Mouse (Mus musculus) mature B cell (primary cell): ENCODE measurements around the gene Tex48.

Source experiments
- in situ Hi-C: fragments of 300-500 bp; cut with MboI; formaldehyde crosslinking; loops from 2 replicates; pipeline ENCODE4 v1.14.3; 2019

The Tex48 gene

GRCm38 (mm10) chr4:63595259-63595658 lies 27.0 kb downstream of the Tex48 start:
- in situ Hi-C loops: no loop called here

- in situ Hi-C loops: no loop called here
Observed at GRCm38 (mm10) chr4:63594459-63595110, 27.6 kb downstream of the Tex48 start.

GRCm38 (mm10) chr4:63590538-63590937 lies 31.7 kb downstream of the Tex48 start:
- in situ Hi-C loops: no loop called here

GRCm38 (mm10) chr4:63589987-63590386 lies 32.2 kb downstream of the Tex48 start:
- in situ Hi-C loops: no loop called here

GRCm38 (mm10) chr4:63586240-63586639 lies 36.0 kb downstream of the Tex48 start:
- in situ Hi-C loops: no loop called here

GRCm38 (mm10) chr4:63585216-63585615 lies 37.0 kb downstream of the Tex48 start:
- in situ Hi-C loops: no loop called here

GRCm38 (mm10) chr4:63582580-63582979 lies 39.6 kb downstream of the Tex48 start:
- in situ Hi-C loops: no loop called here

- in situ Hi-C loops: no loop called here
Observed at GRCm38 (mm10) chr4:63580078-63580477, 42.1 kb downstream of the Tex48 start.

GRCm38 (mm10) chr4:63579649-63580048 lies 42.6 kb downstream of the Tex48 start:
- in situ Hi-C loops: no loop called here

GRCm38 (mm10) chr4:63572621-63573020 lies 49.6 kb downstream of the Tex48 start:
- in situ Hi-C loops: no loop called here

GRCm38 (mm10) chr4:63570208-63570781 lies 51.9 kb downstream of the Tex48 start:
- in situ Hi-C loops: no loop called here

GRCm38 (mm10) chr4:63569322-63569721 lies 52.9 kb downstream of the Tex48 start:
- in situ Hi-C loops: no loop called here

- in situ Hi-C loops: no loop called here
Observed at GRCm38 (mm10) chr4:63567712-63568390, 54.4 kb downstream of the Tex48 start.

- in situ Hi-C loops: no loop called here
Observed at GRCm38 (mm10) chr4:63562742-63563141, 59.5 kb downstream of the Tex48 start.

GRCm38 (mm10) chr4:63561861-63562675 lies 60.2 kb downstream of the Tex48 start:
- in situ Hi-C loops: no loop called here

- in situ Hi-C loops: no loop called here
Observed at GRCm38 (mm10) chr4:63560079-63560478, 62.1 kb downstream of the Tex48 start.

GRCm38 (mm10) chr4:63559127-63559697 lies 63.0 kb downstream of the Tex48 start:
- in situ Hi-C loops: no loop called here

- in situ Hi-C loops: no loop called here
Observed at GRCm38 (mm10) chr4:63558407-63559081, 63.7 kb downstream of the Tex48 start, which contains the start of gene Tmem268. TSS of gene Tmem268 (plus strand) at chr4:63558781.

GRCm38 (mm10) chr4:63557124-63558059 lies 64.8 kb downstream of the Tex48 start:
- in situ Hi-C loops: no loop called here
